Mouse (Mus musculus) embryonic fibroblast, embryonic 13.5 days (primary cell): ENCODE measurements at regions not wholly inside any gene's neighbourhood (a gene's known extent, or its start where the extent isn't known, plus 50 kb on each side); places are given as distances from the start of the nearest gene placed in this dataset.

Experiments used
- H3K27ac ChIP-seq: 2 replicates; pipeline ENCODE4 v1.5.1; 2012; ENCODE audit warnings: low read length, control low read depth, inconsistent platforms; ENCODE audit not compliant: insufficient read depth
- H3K4me1 ChIP-seq: 2 replicates; pipeline ENCODE4 v1.6.1; 2011; ENCODE audit warnings: low read length; ENCODE audit not compliant: control insufficient read depth, insufficient read depth
- H3K4me3 ChIP-seq: 2 replicates; pipeline ENCODE4 v1.5.1; 2011; ENCODE audit warnings: mild to moderate bottlenecking, control low read depth, low read length; ENCODE audit not compliant: insufficient read depth
- CTCF ChIP-seq: IDR thresholded peaks from 2 replicates; pipeline ENCODE4 v1.5.1; 2011; ENCODE audit warnings: mild to moderate bottlenecking, control low read depth, low read length, moderate library complexity, borderline replicate concordance; ENCODE audit not compliant: insufficient read depth
- POLR2A ChIP-seq: IDR thresholded peaks from 2 replicates; pipeline ENCODE4 v1.6.1; 2011; ENCODE audit warnings: low read depth, mild to moderate bottlenecking, control low read depth, low read length, moderate library complexity

DNA sequence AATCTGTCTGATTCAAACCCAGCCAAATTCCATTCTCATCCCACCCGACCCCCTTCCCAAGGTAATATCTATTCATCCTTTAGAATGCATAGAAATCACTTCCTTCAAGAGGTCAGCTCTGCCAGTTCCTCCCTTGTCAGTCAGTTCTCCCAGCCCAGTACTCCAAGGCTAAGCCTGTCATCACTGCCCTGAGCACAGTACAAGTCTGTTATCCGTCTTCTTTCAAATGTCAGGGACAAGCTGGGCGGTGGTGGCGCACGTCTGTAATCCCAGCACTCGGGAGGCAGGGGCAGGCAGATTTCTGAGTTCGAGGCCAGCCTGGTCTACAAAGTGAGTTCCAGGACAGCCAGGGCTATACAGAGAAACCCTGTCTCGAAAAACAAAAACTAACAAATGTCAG is 75.9 kb upstream of the Tbx3 start:
- no peak overlapping the region for H3K27ac ChIP-seq
- no peak overlapping the region for H3K4me3 ChIP-seq
- TF ChIP-seq CTCF (no peak), POLR2A (no peak)
- no peaks in the 10 kb centered on the region for H3K4me1 ChIP-seq

DNA sequence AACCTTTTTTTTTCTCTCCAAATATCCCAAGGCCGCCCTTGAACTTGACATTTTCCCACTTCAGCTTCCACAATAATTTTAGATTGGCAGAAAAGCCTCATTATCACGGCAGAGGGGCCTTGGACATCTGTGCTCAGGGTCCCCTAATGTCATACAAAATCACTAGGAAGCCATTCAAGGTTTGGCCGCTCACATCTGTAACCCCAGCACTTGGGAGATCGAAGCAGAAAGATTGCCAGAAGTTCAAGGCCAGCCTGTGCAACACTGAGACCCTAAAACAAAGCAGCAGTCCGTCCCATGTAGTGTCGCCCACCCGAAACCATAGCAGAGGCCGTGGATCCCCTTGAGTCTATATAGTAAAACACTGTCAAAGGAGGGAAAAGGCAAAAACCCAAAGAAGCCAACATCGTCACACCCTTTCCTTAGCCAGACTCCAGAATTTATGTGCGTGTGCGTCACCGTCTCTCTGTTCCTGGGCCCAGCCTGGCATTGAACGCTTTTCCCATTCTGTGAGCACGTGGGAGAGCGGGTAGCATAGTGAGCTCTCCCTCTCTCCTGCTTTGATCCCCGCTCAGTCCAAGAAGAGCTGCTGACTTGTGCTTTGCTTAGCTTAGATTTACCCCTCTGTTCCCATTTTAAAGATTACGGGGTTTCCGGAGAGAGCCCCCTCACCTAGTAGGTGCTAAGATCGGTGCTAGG is 74.0 kb upstream of the Tbx3 start:
- H3K4me3 ChIP-seq, result no peak overlapping the region
- TF ChIP-seq POLR2A (no peak), CTCF (no peak)
- no peaks in the 10 kb centered on the region for H3K4me1 ChIP-seq
- no peak overlapping the region for H3K27ac ChIP-seq

DNA sequence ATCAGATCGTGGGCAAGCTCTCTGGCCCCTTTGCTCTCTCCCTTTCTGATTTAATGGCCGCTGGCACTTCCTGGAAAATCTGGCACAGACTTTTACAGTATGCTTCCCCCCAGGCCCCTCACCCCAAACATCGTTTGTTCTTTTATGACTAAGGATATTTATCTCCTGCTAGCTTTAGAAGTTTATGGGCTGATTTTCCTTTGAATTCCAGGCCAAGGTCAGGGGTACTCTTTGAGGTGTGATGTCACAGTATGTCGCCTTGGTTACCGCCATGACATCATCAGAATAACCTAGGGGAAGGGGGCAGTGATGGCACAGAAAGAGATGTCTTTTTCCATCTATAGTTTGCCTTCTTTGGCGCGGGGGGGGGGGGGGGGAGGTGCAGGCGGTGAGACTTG is 73.5 kb upstream of the Tbx3 start:
- H3K4me1 ChIP-seq, result no peaks in the 10 kb centered on the region
- no peak for TF ChIP-seq POLR2A
- no peak for TF ChIP-seq CTCF
- H3K4me3 ChIP-seq, result no peak overlapping the region
- no peak overlapping the region for H3K27ac ChIP-seq

DNA sequence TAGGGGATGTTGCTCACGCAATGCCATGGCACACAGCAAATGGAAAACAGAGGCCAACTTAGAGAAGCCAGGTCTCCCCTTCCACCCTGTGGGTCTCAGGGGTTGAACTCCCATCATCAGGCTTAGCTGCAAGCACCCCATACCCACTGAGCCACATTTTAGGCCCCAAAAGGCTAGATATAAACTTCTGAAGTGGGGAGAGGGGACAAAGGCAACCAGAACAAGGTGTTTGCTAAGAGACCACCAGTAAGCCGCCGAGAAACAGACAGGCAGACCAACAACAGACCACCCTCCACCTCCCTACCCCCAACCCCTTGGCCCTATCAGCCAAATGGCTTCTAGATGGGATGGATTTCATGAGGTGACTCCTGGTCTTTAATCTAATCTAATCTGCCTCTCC is 72.9 kb upstream of the Tbx3 start:
- H3K4me1 ChIP-seq, result no peaks in the 10 kb centered on the region
- no peak overlapping the region for H3K4me3 ChIP-seq
- no peak overlapping the region for H3K27ac ChIP-seq
- TF ChIP-seq CTCF (no peak), POLR2A (no peak)

DNA sequence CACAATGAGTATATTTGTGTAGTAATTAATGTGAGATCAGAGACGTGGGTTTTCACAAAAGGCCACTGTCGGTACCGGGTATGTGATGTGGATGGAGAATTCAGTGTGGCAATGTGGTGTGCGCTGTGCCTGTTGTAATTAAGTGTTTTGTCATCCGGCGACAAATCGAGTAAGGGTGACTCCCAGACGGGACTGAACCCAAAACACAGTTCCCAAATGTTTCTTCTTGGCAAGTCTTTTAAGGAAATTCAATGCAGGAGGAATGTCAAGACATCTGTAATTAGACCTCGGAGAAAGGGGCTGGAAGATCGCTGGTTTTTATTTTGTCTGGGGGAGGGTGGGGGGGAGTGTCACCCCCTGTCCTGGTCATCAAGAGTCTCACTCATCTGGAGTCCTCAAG is 72.3 kb upstream of the Tbx3 start:
- Histone ChIP-seq H3K27ac (no peak overlapping the region), H3K4me1 (no peaks in the 10 kb centered on the region), H3K4me3 (no peak overlapping the region)
- TF ChIP-seq POLR2A (no peak), CTCF (no peak)

DNA sequence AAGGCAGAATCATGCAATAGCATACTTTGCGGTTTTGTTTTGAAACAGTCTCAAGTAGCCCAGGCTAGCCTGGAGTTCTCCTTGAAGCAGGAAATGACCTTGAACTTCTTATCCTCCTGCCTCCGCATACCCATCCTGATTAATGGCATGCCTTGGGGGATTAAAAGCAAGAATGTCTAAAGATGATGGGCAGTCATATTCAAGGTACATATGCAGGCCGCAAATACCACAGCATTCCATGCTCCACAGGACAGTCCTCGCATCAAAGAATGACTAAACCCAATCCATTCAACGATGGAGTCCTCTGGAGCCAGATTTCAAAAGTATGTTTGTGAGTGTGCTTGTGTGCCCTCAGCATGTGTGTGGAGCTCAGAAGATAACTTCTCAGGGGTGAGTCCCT is 69.1 kb upstream of the Tbx3 start:
- no peak overlapping the region for H3K27ac ChIP-seq
- no peak overlapping the region for H3K4me3 ChIP-seq
- H3K4me1 ChIP-seq, result no peaks in the 10 kb centered on the region
- TF ChIP-seq POLR2A (no peak), CTCF (no peak)

DNA sequence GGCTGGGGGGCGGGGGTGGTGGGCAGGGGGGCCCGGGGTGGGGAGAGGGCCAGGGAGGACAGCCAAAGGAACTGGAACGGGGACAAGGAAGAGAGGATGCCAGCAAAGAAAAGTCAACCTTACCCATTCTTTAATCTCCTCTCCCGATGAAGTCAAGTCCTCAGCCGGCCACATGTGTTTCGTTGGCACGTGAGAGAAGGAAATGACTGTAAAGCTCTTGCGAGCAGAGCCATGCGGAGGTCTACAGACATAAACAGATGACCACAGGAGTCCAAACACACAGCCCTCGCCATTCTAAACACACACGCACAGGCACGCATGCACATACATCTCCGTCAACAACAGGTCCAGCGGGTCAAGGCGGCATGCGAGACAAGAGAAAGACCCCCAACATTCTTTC is 68.5 kb upstream of the Tbx3 start:
- Histone ChIP-seq H3K4me3 (no peak overlapping the region), H3K4me1 (no peaks in the 10 kb centered on the region), H3K27ac (no peak overlapping the region)
- TF ChIP-seq POLR2A (no peak), CTCF (no peak)

DNA sequence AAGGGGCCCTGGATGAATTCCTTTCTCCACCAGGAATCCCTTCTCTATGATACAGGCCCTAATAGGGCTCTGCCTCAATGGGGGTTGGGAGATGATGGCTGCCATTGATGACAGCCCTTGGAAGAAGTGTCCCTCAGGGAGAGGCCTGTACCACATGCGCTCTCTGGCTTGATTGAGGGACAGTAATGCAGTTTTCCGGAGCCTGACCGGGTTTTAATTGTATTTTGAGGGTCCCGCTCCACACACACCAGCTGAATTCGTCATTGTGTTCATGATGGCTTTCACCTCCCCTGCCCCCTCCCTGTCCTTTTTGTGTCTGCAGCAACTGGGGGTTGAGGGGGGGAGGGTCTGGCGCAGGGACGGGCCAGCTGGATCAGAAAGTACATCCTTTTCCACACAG is 65.0 kb upstream of the Tbx3 start:
- no peak overlapping the region for H3K4me3 ChIP-seq
- H3K4me1 ChIP-seq, result no peaks in the 10 kb centered on the region
- no peak overlapping the region for H3K27ac ChIP-seq
- TF ChIP-seq CTCF, result no peak
- TF ChIP-seq POLR2A, result no peak

DNA sequence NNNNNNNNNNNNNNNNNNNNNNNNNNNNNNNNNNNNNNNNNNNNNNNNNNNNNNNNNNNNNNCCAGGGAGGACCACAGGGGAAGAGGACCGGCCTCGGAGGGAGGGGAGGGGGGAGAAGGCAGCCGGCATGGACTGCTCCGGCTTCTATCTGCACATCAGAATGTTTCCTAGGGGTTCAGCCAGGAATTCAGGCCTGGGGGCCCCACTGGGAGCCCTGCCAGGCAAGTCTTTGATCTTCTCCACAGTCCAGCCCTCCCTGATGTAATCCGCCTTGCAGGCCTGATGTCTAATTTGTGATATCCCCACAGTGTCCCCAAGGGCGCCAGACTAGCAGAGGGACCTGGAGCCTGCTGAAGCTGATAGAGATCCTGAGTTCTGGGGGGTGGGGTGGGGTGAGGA is 57.1 kb upstream of the Tbx3 start:
- Histone ChIP-seq H3K4me3 (no peak overlapping the region), H3K4me1 (no peaks in the 10 kb centered on the region), H3K27ac (no peak overlapping the region)
- no peak for TF ChIP-seq CTCF
- TF ChIP-seq POLR2A, result no peak

DNA sequence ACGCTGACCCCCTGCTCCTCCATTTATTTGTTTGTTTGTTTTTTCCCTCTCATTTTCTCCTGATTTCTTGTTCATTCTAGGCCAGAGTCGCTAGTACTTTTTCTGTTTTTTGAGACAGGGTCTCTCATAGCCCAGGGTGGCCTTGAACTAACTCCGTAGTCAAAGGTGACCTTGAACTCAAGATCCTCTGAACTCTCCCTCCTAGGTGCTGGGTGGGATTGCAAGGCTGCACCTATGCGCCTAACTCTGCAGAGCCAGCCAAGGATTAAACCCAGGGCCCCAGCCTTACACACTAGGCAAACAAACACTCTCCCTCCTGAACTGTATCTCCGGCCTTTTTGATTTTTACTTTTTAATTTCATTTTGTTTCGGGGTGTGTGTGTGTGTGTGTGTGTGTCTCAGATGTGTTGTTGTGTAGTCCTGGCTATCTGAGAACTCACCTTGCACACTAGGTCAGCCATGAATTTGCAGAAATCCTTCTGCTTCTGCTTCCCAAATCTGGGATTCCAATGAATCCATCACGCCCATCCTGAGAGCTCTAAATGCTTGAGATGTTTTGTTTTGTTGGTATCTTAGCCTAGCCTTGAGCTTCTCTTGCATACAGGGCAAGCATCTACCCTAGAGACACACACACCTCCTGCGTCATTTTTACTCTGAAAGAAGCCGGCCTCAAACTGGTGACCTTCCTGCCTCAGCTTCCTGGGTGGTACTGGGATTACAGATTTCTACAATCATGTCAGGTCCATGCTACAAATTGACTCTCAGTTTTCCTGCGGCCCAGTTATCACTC is 56.3 kb upstream of the Tbx3 start:
- Histone ChIP-seq H3K27ac (no peak overlapping the region), H3K4me3 (no peak overlapping the region), H3K4me1 (no peaks in the 10 kb centered on the region)
- no peak for TF ChIP-seq POLR2A
- no peak for TF ChIP-seq CTCF

DNA sequence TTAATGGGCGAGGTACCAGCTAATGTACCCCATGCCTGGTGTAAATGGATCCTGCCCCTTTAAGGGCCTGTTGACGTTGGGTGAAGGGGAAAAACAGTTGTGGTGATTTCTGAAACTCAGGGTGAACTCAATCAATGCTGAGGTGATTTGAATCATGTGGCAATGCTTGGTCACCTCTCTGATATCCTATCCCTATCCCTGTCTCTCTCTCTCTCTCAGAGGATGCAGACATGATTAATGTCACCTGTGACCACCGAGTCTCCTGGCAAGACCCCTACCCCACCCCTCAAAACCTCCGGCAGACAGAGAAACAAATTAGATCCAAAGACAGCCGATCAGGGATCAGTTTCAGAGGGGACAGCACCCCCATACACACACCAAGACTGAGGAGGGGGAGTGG is 54.8 kb upstream of the Tbx3 start:
- Histone ChIP-seq H3K4me1 (no peaks in the 10 kb centered on the region; the same call in 1 of the 2 replicates), H3K27ac (no peak overlapping the region), H3K4me3 (no peak overlapping the region)
- TF ChIP-seq POLR2A, result no peak
- TF ChIP-seq CTCF, result no peak
